Mouse (Mus musculus): ENCODE data around the gene Gm10799.

GRCm38 (mm10) chr2:104035595-104035994, 32.8 kb downstream of the Gm10799 start:
- no peak for TF ChIP-seq POLR2A (IDR thresholded peaks at IDR 0.05; ENCODE audit: low read depth, low read length)
- TF ChIP-seq CTCF (conservative IDR thresholded peaks at IDR 0.05; ENCODE audit: insufficient read depth, insufficient read length, low read depth, low read length) = no peak
